Mouse (Mus musculus): ENCODE data around the gene Gm45233. TPM values are rescaled to one million over a fixed set of nuclear protein-coding genes. Genes with fewer than 3 reads are reported as not detected.

The Gm45233 gene
- polyA plus RNA-seq, 1 experiment = 1.8 TPM

- H3K27ac ChIP-seq (ENCODE audit: insufficient read depth, low read depth, low read length) = no peak within 1 kb of the TSS
- H3K27me3 ChIP-seq (replicated peaks; ENCODE audit: control insufficient read depth, insufficient read depth, low read length) = no peaks in the 10 kb centered on the region
- no peak for TF ChIP-seq CTCF (conservative IDR thresholded peaks at IDR 0.05; ENCODE audit: insufficient read depth, insufficient read length, low read depth, low read length)
- no peak for TF ChIP-seq POLR2A (IDR thresholded peaks at IDR 0.05; ENCODE audit: low read depth, low read length)
- no peaks in the 10 kb centered on the region for H3K36me3 ChIP-seq (ENCODE audit: control insufficient read depth, insufficient read depth, low read length)
- no peak within 1 kb of the TSS for H3K4me3 ChIP-seq (ENCODE audit: insufficient read depth, low read depth, low read length)
- WGBS = 71% methylated on average over 10 of the region's 10 CpGs
- peaks cover 6% of the 10 kb centered on the region; the same call in 1 of the 2 replicates for H3K4me1 ChIP-seq (ENCODE audit: control insufficient read depth, insufficient read depth, low read length)
- DNase-seq = no peak
These were observed 7.3 kb upstream of the Gm45233 start, which contains the start of gene Nkg7 for GRCm38 (mm10) chr7:43436341-43437255. Gene Nkg7, plus strand, starts transcription at chr7:43437073.

GRCm38 (mm10) chr7:43438611-43439010 lies 5.3 kb upstream of the Gm45233 start:
- Histone ChIP-seq H3K4me1 (ENCODE audit: control insufficient read depth, insufficient read depth, low read length) (peaks cover 7% of the 10 kb centered on the region; the same call in 1 of the 2 replicates), H3K27ac (ENCODE audit: insufficient read depth, low read depth, low read length) (no peak overlapping the region), H3K4me3 (ENCODE audit: insufficient read depth, low read depth, low read length) (no peak overlapping the region), H3K36me3 (ENCODE audit: control insufficient read depth, insufficient read depth, low read length) (no peaks in the 10 kb centered on the region), H3K27me3 (replicated peaks; ENCODE audit: control insufficient read depth, insufficient read depth, low read length) (no peaks in the 10 kb centered on the region)
- WGBS = 87% methylated on average over 4 of the region's 4 CpGs
- no peak for TF ChIP-seq POLR2A (IDR thresholded peaks at IDR 0.05; ENCODE audit: low read depth, low read length)
- TF ChIP-seq CTCF (conservative IDR thresholded peaks at IDR 0.05; ENCODE audit: insufficient read depth, insufficient read length, low read depth, low read length) = no peak
- DNase-seq = no peak

DNA sequence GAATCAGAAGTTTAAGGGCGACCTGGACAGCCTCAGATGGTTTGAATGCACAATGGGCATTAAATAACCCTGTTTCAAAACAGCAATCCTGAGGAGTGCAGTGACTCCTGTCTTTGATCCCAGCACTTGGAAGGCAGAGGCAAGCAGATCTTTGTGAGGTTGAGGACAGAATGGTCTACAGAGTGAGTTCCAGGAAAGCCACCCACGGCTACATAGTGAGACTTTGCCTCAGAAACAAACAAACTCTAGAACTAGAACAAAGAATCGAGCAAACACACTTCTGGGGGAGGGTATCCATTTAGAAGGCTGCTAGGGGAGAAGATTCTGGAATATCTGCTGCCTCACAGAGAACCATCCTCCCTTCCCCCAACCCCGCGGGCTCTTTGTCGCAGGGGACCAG lies 3.4 kb upstream of the Gm45233 start, which contains the start of gene Cldnd2:
Gene Cldnd2 (plus strand): TSS at position 301 of the 400 bp plus-strand sequence.
- H3K27ac ChIP-seq (ENCODE audit: insufficient read depth, low read depth, low read length) = no peak within 1 kb of the TSS
- WGBS = 83% methylated on average over 6 of the region's 6 CpGs
- peaks cover 7% of the 10 kb centered on the region; the same call in 1 of the 2 replicates for H3K4me1 ChIP-seq (ENCODE audit: control insufficient read depth, insufficient read depth, low read length)
- no peaks in the 10 kb centered on the region for H3K36me3 ChIP-seq (ENCODE audit: control insufficient read depth, insufficient read depth, low read length)
- DNase-seq = no peak
- no peak within 1 kb of the TSS for H3K4me3 ChIP-seq (ENCODE audit: insufficient read depth, low read depth, low read length)
- no peak for TF ChIP-seq POLR2A (IDR thresholded peaks at IDR 0.05; ENCODE audit: low read depth, low read length)
- H3K27me3 ChIP-seq (replicated peaks; ENCODE audit: control insufficient read depth, insufficient read depth, low read length) = no peaks in the 10 kb centered on the region

GRCm38 (mm10) chr7:43441071-43441470 lies 2.9 kb upstream of the Gm45233 start:
- TF ChIP-seq CTCF (conservative IDR thresholded peaks at IDR 0.05; ENCODE audit: insufficient read depth, insufficient read length, low read depth, low read length) = no peak
- TF ChIP-seq POLR2A (IDR thresholded peaks at IDR 0.05; ENCODE audit: low read depth, low read length) = no peak
- no peak overlapping the region for H3K27ac ChIP-seq (ENCODE audit: insufficient read depth, low read depth, low read length)
- 49% methylated on average over 3 of the region's 3 CpGs for WGBS

DNA sequence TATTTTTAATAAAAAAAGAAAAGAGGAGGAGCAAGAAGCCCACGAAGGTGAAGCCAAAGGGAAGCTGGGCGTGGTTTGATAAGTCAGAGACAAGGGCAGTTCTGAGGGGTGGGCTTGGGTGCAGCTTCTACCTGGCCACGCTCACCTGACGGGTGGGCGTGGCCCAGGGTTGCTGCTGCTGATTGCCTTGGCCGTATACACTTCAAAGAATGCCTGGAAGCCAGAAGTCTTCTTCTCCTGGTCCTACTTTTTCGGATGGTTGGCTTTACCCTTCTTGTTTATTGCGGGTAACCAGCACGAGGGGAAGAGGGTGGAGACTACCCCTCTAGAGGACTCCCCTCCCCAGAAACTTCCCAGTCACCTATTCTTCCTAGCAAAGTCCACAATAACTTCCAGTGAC lies 1.2 kb upstream of the Gm45233 start:
- Histone ChIP-seq H3K36me3 (ENCODE audit: control insufficient read depth, insufficient read depth, low read length) (no peaks in the 10 kb centered on the region), H3K4me3 (ENCODE audit: insufficient read depth, low read depth, low read length) (peak overlapping the region; percentile 71), H3K4me1 (ENCODE audit: control insufficient read depth, insufficient read depth, low read length) (peaks cover 18% of the 10 kb centered on the region), H3K27ac (ENCODE audit: insufficient read depth, low read depth, low read length) (peak overlapping the region; percentile 100), H3K27me3 (replicated peaks; ENCODE audit: control insufficient read depth, insufficient read depth, low read length) (no peaks in the 10 kb centered on the region)
- no peak for DNase-seq
- 18% methylated on average over 9 of the region's 9 CpGs for WGBS
- no peak for TF ChIP-seq CTCF (conservative IDR thresholded peaks at IDR 0.05; ENCODE audit: insufficient read depth, insufficient read length, low read depth, low read length)
- no peak for TF ChIP-seq POLR2A (IDR thresholded peaks at IDR 0.05; ENCODE audit: low read depth, low read length)

More at GRCm38 (mm10) chr7:43441071-43441470, 2.9 kb upstream of the Gm45233 start:
- Histone ChIP-seq H3K27me3 (replicated peaks; ENCODE audit: control insufficient read depth, insufficient read depth, low read length) (no peaks in the 10 kb centered on the region), H3K36me3 (ENCODE audit: control insufficient read depth, insufficient read depth, low read length) (no peaks in the 10 kb centered on the region), H3K4me1 (ENCODE audit: control insufficient read depth, insufficient read depth, low read length) (peaks cover 8% of the 10 kb centered on the region), H3K4me3 (ENCODE audit: insufficient read depth, low read depth, low read length) (no peak overlapping the region)
- peak; percentile 66 for DNase-seq

GRCm38 (mm10) chr7:43443126-43443916 lies 607 bp upstream of the Gm45233 start:
- Histone ChIP-seq H3K27me3 (replicated peaks; ENCODE audit: control insufficient read depth, insufficient read depth, low read length) (no peaks in the 10 kb centered on the region), H3K4me3 (ENCODE audit: insufficient read depth, low read depth, low read length) (peak overlapping the region; percentile 71), H3K27ac (ENCODE audit: insufficient read depth, low read depth, low read length) (peak overlapping the region; percentile 100), H3K4me1 (ENCODE audit: control insufficient read depth, insufficient read depth, low read length) (peaks cover 22% of the 10 kb centered on the region), H3K36me3 (ENCODE audit: control insufficient read depth, insufficient read depth, low read length) (no peaks in the 10 kb centered on the region)
- WGBS = 1% methylated on average over 36 of the region's 36 CpGs
- peak; percentile 92 for DNase-seq
- TF ChIP-seq CTCF (conservative IDR thresholded peaks at IDR 0.05; ENCODE audit: insufficient read depth, insufficient read length, low read depth, low read length) (no peak), POLR2A (IDR thresholded peaks at IDR 0.05; ENCODE audit: low read depth, low read length) (peak; percentile 64)

Data from kidney, adult 2 months (tissue).